Mouse (Mus musculus): ENCODE data around the gene Scg3. TPM values are rescaled to one million over a fixed set of nuclear protein-coding genes. Genes with fewer than 3 reads are reported as not detected.
"Not testable (repeated sequence)": the region's sequence is repeated elsewhere in the genome, so short reads cannot be mapped to it uniquely, and the experiment has no call there.

Gene Scg3
- polyA plus RNA-seq, 1 experiment from 2014 or later: 125 TPM

- not testable (repeated sequence) for H3K27me3 ChIP-seq (ENCODE audit: control insufficient read depth, insufficient read depth, low read length); H3K4me3 ChIP-seq (replicated peaks; ENCODE audit: low read depth, low read length); ATAC-seq (ENCODE audit: low FRiP score, low TSS enrichment); H3K36me3 ChIP-seq (ENCODE audit: control insufficient read depth, insufficient read depth, low read length); H3K9me3 ChIP-seq (ENCODE audit: control insufficient read depth, low read length); H3K27ac ChIP-seq (replicated peaks; ENCODE audit: low read depth, low read length); H3K9ac ChIP-seq (replicated peaks; ENCODE audit: low read length); DNase-seq; H3K4me1 ChIP-seq (ENCODE audit: control insufficient read depth, insufficient read depth, low read length); H3K4me2 ChIP-seq (ENCODE audit: low read length)
- 93% methylated on average over 2 of the region's 2 CpGs for WGBS
Observed at GRCm38 (mm10) chr9:75619761-75620160, 64.1 kb downstream of the Scg3 start.

GRCm38 (mm10) chr9:75618836-75619400, 64.9 kb downstream of the Scg3 start:
- ATAC-seq (ENCODE audit: low FRiP score, low TSS enrichment): no peak
- no peaks in the 10 kb centered on the region for H3K36me3 ChIP-seq (ENCODE audit: control insufficient read depth, insufficient read depth, low read length)
- no peaks in the 10 kb centered on the region for H3K27me3 ChIP-seq (ENCODE audit: control insufficient read depth, insufficient read depth, low read length)
- no peak for DNase-seq
- H3K4me1 ChIP-seq (ENCODE audit: control insufficient read depth, insufficient read depth, low read length): no peaks in the 10 kb centered on the region
- H3K27ac ChIP-seq (replicated peaks; ENCODE audit: low read depth, low read length): no peak overlapping the region
- no peak overlapping the region for H3K9ac ChIP-seq (replicated peaks; ENCODE audit: low read length)
- no peak overlapping the region for H3K4me3 ChIP-seq (replicated peaks; ENCODE audit: low read depth, low read length)
- H3K9me3 ChIP-seq (ENCODE audit: control insufficient read depth, low read length): no peaks in the 10 kb centered on the region
- 90% methylated on average over 6 of the region's 6 CpGs for WGBS
- no peak overlapping the region for H3K4me2 ChIP-seq (ENCODE audit: low read length)

DNA sequence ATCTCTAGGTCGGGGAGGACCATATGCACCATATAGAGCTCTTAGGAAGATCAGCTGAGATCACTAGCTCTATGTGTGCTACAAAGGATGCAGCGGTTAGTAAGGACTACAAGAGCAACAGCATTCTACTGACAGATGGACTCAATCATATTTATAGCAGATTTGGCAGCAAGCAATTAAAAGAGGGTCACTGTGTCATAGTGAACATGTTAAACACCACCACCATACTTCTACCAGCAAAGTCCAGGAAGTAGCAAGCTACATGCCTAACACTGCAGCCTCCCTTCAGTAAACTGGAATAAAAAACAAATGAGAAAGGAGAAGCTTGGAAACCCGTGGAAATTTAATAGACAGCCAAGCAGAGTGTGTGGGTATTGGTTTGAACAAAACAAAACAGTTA, 67.3 kb downstream of the Scg3 start:
- ATAC-seq (ENCODE audit: low FRiP score, low TSS enrichment): no peak
- no peaks in the 10 kb centered on the region for H3K9me3 ChIP-seq (ENCODE audit: control insufficient read depth, low read length)
- H3K27me3 ChIP-seq (ENCODE audit: control insufficient read depth, insufficient read depth, low read length): no peaks in the 10 kb centered on the region
- no peak overlapping the region for H3K9ac ChIP-seq (replicated peaks; ENCODE audit: low read length)
- H3K36me3 ChIP-seq (ENCODE audit: control insufficient read depth, insufficient read depth, low read length): no peaks in the 10 kb centered on the region
- no peak overlapping the region for H3K27ac ChIP-seq (replicated peaks; ENCODE audit: low read depth, low read length)
- no peak for DNase-seq
- 73% methylated on average over 3 of the region's 3 CpGs for WGBS
- no peak overlapping the region for H3K4me2 ChIP-seq (ENCODE audit: low read length)
- no peak overlapping the region for H3K4me3 ChIP-seq (replicated peaks; ENCODE audit: low read depth, low read length)
- no peaks in the 10 kb centered on the region for H3K4me1 ChIP-seq (ENCODE audit: control insufficient read depth, insufficient read depth, low read length)

DNA sequence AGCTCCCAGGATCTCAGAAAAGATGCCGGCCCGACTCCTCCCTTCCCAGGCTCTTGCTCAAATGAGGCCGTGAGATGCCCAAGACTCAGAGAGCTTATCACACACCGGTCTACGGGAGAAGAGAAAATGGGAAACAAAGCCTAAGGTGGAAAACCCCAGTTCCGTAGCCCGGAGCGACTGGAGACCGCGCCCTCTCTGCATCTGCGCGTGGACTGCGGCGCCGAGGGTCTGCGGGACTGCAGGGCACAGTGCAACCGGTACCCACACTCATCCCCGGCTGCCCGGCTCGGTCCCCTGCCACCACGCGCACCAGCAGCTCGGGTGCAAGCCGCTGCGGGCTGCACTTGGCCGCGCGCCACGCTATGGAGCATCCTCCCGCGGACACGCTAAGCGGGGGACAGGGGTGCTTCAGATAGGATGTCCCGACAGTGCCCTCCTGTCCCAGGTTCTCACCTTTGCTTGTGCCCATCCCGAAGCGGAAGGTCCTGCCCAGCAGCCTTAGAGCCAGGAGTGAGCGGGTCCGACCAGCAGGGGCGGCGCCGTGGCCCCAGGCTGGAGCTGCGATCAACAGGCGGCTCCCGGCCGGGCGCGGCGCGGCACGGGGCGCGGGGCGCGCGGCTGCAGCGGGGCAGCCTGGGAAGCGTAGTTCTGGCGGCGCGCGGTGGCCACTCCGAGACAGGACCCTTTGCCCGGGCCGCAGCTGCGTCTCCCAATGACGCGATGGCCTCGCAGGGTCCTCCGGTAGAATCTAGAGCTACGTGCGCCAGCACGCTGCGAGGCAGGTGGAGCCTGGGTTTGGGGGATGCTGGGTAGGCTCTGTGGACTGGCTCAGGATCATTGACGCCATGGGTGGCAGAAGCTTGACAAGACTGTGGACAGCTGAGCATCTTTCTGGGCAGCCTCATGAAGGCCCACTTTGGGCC, 73.0 kb downstream of the Scg3 start, which contains the start of gene Tmod2:
Gene Tmod2, minus strand, starts transcription at position 755 of the 923 bp plus-strand sequence.
- Histone ChIP-seq H3K4me2 (ENCODE audit: low read length) (peak within 1 kb of the TSS; percentile 67), H3K27me3 (ENCODE audit: control insufficient read depth, insufficient read depth, low read length) (no peaks in the 10 kb centered on the region), H3K9ac (replicated peaks; ENCODE audit: low read length) (peak within 1 kb of the TSS; percentile 84), H3K9me3 (ENCODE audit: control insufficient read depth, low read length) (no peaks in the 10 kb centered on the region), H3K4me1 (ENCODE audit: control insufficient read depth, insufficient read depth, low read length) (peaks cover 12% of the 10 kb centered on the region), H3K27ac (replicated peaks; ENCODE audit: low read depth, low read length) (peak within 1 kb of the TSS; percentile 91), H3K36me3 (ENCODE audit: control insufficient read depth, insufficient read depth, low read length) (no peaks in the 10 kb centered on the region), H3K4me3 (replicated peaks; ENCODE audit: low read depth, low read length) (peak within 1 kb of the TSS; percentile 88)
- ATAC-seq (ENCODE audit: low FRiP score, low TSS enrichment) (peak; percentile 93), DNase-seq (peak; percentile 89)
- under 1% methylated on average over 74 of the region's 74 CpGs for WGBS

DNA sequence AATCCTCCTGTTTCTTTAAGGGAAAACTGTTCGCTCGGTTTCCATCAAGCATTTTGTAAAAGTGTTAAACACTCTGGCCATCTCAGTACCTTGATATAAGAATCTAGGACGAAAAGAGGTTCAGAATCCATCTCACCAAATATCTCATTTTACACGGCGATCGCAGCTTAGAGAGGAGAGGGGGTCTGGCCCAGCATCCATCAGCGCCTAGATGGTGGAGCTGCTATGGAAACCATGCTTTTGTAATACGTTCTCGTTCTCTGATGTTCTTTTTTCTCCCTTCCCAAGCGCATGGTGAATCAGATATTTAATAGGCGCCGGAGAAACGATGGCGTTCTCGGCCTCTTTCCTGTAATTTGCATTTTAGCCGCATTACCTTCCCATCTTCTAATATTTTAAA, 73.9 kb downstream of the Scg3 start:
- 6% methylated on average over 16 of the region's 16 CpGs for WGBS
- H3K27me3 ChIP-seq (ENCODE audit: control insufficient read depth, insufficient read depth, low read length): no peaks in the 10 kb centered on the region

DNA sequence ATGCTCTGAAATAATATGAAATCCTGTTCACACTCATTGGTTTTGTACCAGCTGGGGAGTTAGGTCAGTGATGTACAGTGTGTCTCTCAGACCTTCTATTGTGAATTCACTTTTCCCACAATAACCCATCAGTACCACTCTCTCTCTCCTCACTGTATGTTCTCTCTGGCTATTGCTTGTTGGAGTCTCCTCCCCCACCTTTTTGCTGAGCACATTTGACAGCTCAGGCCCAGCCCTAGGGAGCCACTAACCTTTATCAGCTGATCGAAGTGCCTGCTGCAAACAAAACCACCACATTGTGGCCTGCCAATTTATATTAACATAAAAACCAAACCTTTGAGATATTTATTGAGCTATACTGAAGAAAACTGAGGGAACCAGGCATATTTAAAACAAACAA, 74.4 kb downstream of the Scg3 start:
- H3K27ac ChIP-seq (replicated peaks; ENCODE audit: low read depth, low read length): peak overlapping the region; percentile 91
- 22% methylated on average over 1 of the region's 1 CpGs for WGBS

More for the DNA sequence above, 73.9 kb downstream of the Scg3 start:
- peak overlapping the region; percentile 67 for H3K4me2 ChIP-seq (ENCODE audit: low read length)
- H3K27ac ChIP-seq (replicated peaks; ENCODE audit: low read depth, low read length): peak overlapping the region; percentile 91
- no peaks in the 10 kb centered on the region for H3K36me3 ChIP-seq (ENCODE audit: control insufficient read depth, insufficient read depth, low read length)
- H3K9ac ChIP-seq (replicated peaks; ENCODE audit: low read length): peak overlapping the region; percentile 84
- H3K9me3 ChIP-seq (ENCODE audit: control insufficient read depth, low read length): no peaks in the 10 kb centered on the region
- DNase-seq (peak; percentile 67), ATAC-seq (ENCODE audit: low FRiP score, low TSS enrichment) (no peak)
- peak overlapping the region; percentile 88 for H3K4me3 ChIP-seq (replicated peaks; ENCODE audit: low read depth, low read length)
- peaks cover 12% of the 10 kb centered on the region for H3K4me1 ChIP-seq (ENCODE audit: control insufficient read depth, insufficient read depth, low read length)

DNA sequence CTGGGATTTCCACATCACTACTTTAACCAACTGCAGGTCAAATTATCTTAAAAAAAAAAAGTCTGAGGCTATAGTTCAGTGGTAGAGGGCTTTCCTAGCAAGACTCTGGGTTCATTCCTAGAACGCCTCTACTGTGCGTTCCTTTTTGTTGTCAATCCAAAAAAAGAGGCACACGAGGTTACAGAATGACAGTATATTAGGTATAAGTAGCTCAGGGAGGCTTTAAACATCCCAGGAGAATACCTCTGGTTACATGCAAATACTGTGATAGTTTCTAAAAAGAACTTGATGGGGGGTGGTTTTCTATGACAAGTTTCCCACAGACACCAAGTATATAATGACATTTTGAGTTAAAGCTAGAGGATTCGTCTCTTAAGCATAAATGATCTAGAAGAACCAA, 76.4 kb downstream of the Scg3 start:
- no peaks in the 10 kb centered on the region for H3K27me3 ChIP-seq (ENCODE audit: control insufficient read depth, insufficient read depth, low read length)
- H3K4me3 ChIP-seq (replicated peaks; ENCODE audit: low read depth, low read length): no peak overlapping the region
- WGBS: 94% methylated on average over 4 of the region's 4 CpGs

More for the DNA sequence above, 74.4 kb downstream of the Scg3 start:
- Histone ChIP-seq H3K4me2 (ENCODE audit: low read length) (peak overlapping the region; percentile 67), H3K27me3 (ENCODE audit: control insufficient read depth, insufficient read depth, low read length) (no peaks in the 10 kb centered on the region), H3K9me3 (ENCODE audit: control insufficient read depth, low read length) (no peaks in the 10 kb centered on the region), H3K4me1 (ENCODE audit: control insufficient read depth, insufficient read depth, low read length) (peaks cover 12% of the 10 kb centered on the region), H3K4me3 (replicated peaks; ENCODE audit: low read depth, low read length) (peak overlapping the region; percentile 88), H3K9ac (replicated peaks; ENCODE audit: low read length) (peak overlapping the region; percentile 84), H3K36me3 (ENCODE audit: control insufficient read depth, insufficient read depth, low read length) (no peaks in the 10 kb centered on the region)
- DNase-seq (peak; percentile 63), ATAC-seq (ENCODE audit: low FRiP score, low TSS enrichment) (peak; percentile 44)

GRCm38 (mm10) chr9:75601510-75601909, 82.3 kb downstream of the Scg3 start:
- Histone ChIP-seq H3K9ac (replicated peaks; ENCODE audit: low read length) (no peak overlapping the region), H3K9me3 (ENCODE audit: control insufficient read depth, low read length) (no peaks in the 10 kb centered on the region), H3K27me3 (ENCODE audit: control insufficient read depth, insufficient read depth, low read length) (no peaks in the 10 kb centered on the region), H3K27ac (replicated peaks; ENCODE audit: low read depth, low read length) (no peak overlapping the region), H3K36me3 (ENCODE audit: control insufficient read depth, insufficient read depth, low read length) (peaks cover 3% of the 10 kb centered on the region; the same call in 1 of the 2 replicates), H3K4me3 (replicated peaks; ENCODE audit: low read depth, low read length) (no peak overlapping the region), H3K4me1 (ENCODE audit: control insufficient read depth, insufficient read depth, low read length) (peaks cover 7% of the 10 kb centered on the region; the same call in 1 of the 2 replicates), H3K4me2 (ENCODE audit: low read length) (no peak overlapping the region)
- 69% methylated on average over 12 of the region's 12 CpGs for WGBS
- no peak for ATAC-seq (ENCODE audit: low FRiP score, low TSS enrichment)
- no peak for DNase-seq

More for the DNA sequence above, 76.4 kb downstream of the Scg3 start:
- Histone ChIP-seq H3K9me3 (ENCODE audit: control insufficient read depth, low read length) (no peaks in the 10 kb centered on the region), H3K4me2 (ENCODE audit: low read length) (no peak overlapping the region), H3K27ac (replicated peaks; ENCODE audit: low read depth, low read length) (no peak overlapping the region), H3K36me3 (ENCODE audit: control insufficient read depth, insufficient read depth, low read length) (no peaks in the 10 kb centered on the region), H3K9ac (replicated peaks; ENCODE audit: low read length) (no peak overlapping the region), H3K4me1 (ENCODE audit: control insufficient read depth, insufficient read depth, low read length) (peaks cover 12% of the 10 kb centered on the region)
- DNase-seq (no peak), ATAC-seq (ENCODE audit: low FRiP score, low TSS enrichment) (no peak)

Measured in midbrain, embryonic 14.5 days (tissue).